Mouse (Mus musculus): ENCODE measurements around the gene Galnt2. TPM values are rescaled to one million over a fixed set of nuclear protein-coding genes. Genes with fewer than 3 reads are reported as not detected.

Gene Galnt2
- polyA plus RNA-seq, 1 experiment from 2014 or later, result 23.5 TPM

- Histone ChIP-seq H3K4me2 (ENCODE audit: low read depth, low read length) (no peak overlapping the region), H3K4me1 (ENCODE audit: insufficient read depth) (peaks cover 68% of the 10 kb centered on the region), H3K36me3 (replicated peaks; ENCODE audit: insufficient read depth, low read length) (no peaks in the 10 kb centered on the region), H3K9me3 (ENCODE audit: low read length) (no peaks in the 10 kb centered on the region), H3K9ac (replicated peaks) (no peak overlapping the region), H3K27ac (ENCODE audit: low read depth) (no peak overlapping the region), H3K27me3 (ENCODE audit: insufficient read depth, low read length) (no peaks in the 10 kb centered on the region), H3K4me3 (ENCODE audit: low read depth, low read length) (no peak overlapping the region)
- TF ChIP-seq EP300 (IDR thresholded peaks at IDR 0.05; ENCODE audit: low read depth), result no peak
- TF ChIP-seq CTCF (IDR thresholded peaks at IDR 0.05; ENCODE audit: low read depth), result no peak
- DNase-seq (no peak), ATAC-seq (no peak)
- 64% methylated on average over 11 of the region's 11 CpGs for WGBS (ENCODE audit: insufficient replicate concordance)
These were observed 50.7 kb downstream of the Galnt2 start for GRCm38 (mm10) chr8:124281700-124282541.

DNA sequence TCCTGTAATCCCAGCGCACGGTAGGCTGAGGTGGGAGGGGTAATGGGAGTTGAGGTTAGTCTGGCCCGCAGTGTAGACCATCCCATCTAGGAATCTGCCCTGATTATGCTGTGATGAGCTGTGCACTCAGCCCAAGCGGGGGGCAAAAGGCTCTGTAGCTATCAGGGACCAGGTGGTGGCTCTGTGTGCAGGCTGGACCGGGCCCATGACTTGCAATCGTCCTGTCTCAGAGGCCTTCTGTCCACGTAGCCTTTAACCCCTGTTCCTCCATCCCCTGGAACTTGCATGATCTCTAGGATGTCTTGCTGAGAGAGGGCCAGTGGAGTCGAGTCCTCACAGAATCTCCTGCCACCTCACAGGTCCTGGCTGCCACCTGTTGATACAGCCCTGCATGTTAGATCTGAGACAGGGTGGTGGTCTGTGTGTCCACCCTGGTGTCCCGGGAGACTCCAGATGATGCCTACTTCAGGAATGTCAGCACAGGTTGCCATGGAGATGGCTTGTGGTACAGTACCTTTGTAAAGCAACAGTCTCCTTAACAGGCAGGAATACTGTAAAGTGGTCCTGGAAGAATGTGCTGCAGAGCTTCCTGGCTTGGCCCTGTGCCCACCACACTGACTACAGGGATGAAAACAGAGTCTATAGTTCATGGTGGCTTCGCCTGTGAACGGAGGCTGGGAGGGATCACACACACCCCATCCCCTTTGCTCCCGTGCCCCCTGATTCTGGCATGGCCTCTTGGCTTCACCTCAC lies 51.9 kb downstream of the Galnt2 start:
- Histone ChIP-seq H3K4me2 (ENCODE audit: low read depth, low read length) (no peak overlapping the region), H3K9me3 (ENCODE audit: low read length) (no peaks in the 10 kb centered on the region), H3K36me3 (replicated peaks; ENCODE audit: insufficient read depth, low read length) (no peaks in the 10 kb centered on the region), H3K27me3 (ENCODE audit: insufficient read depth, low read length) (no peaks in the 10 kb centered on the region), H3K9ac (replicated peaks) (no peak overlapping the region), H3K4me1 (ENCODE audit: insufficient read depth) (peaks cover 60% of the 10 kb centered on the region), H3K4me3 (ENCODE audit: low read depth, low read length) (no peak overlapping the region), H3K27ac (ENCODE audit: low read depth) (no peak overlapping the region)
- no peak for TF ChIP-seq CTCF (IDR thresholded peaks at IDR 0.05; ENCODE audit: low read depth)
- no peak for TF ChIP-seq EP300 (IDR thresholded peaks at IDR 0.05; ENCODE audit: low read depth)
- WGBS (ENCODE audit: insufficient replicate concordance), result 59% methylated on average over 12 of the region's 12 CpGs
- DNase-seq (no peak), ATAC-seq (no peak)

DNA sequence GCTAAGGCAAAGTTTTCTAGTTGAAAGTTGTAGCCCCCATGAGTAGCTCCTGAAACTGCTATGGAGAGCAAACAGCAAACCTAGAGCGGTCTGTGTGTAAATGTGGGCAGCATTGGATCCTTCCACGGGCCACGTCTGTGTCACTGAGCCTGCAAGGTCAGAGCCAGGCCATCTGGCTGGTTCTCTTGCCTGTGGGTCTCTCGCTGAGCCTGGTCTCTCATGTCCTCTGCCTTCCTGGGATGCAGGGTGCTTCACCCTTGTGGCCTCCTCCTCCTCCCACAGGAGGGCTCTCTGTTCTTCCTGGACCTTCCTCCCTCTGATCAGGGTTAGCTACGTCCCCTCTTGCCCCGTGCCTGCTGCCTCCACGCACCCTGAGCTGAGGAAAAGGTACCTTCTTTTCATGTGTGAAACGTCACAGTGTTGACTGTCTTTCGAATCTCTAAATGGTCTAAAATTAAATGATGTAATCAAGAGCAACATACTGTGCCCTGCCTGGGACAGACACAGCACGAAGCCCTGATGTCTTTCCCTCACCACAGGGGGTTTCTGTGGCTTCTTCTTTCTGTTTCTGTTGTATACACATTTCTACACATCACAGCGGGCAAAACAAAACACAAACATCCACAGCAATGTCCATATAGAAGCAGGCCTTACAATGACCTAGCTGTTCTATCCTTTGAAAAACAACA lies 52.6 kb downstream of the Galnt2 start:
- Histone ChIP-seq H3K27ac (ENCODE audit: low read depth) (no peak overlapping the region), H3K27me3 (ENCODE audit: insufficient read depth, low read length) (no peaks in the 10 kb centered on the region), H3K4me2 (ENCODE audit: low read depth, low read length) (no peak overlapping the region), H3K9ac (replicated peaks) (no peak overlapping the region), H3K4me1 (ENCODE audit: insufficient read depth) (peaks cover 53% of the 10 kb centered on the region), H3K36me3 (replicated peaks; ENCODE audit: insufficient read depth, low read length) (no peaks in the 10 kb centered on the region), H3K9me3 (ENCODE audit: low read length) (no peaks in the 10 kb centered on the region), H3K4me3 (ENCODE audit: low read depth, low read length) (no peak overlapping the region)
- no peak for DNase-seq
- WGBS (ENCODE audit: insufficient replicate concordance), result 68% methylated on average over 11 of the region's 11 CpGs
- ATAC-seq, result no peak
- TF ChIP-seq EP300 (IDR thresholded peaks at IDR 0.05; ENCODE audit: low read depth) (no peak), CTCF (IDR thresholded peaks at IDR 0.05; ENCODE audit: low read depth) (no peak)

GRCm38 (mm10) chr8:124284333-124284711 lies 53.1 kb downstream of the Galnt2 start:
- H3K27ac ChIP-seq (ENCODE audit: low read depth), result no peak overlapping the region
- no peaks in the 10 kb centered on the region for H3K36me3 ChIP-seq (replicated peaks; ENCODE audit: insufficient read depth, low read length)
- no peaks in the 10 kb centered on the region for H3K27me3 ChIP-seq (ENCODE audit: insufficient read depth, low read length)
- no peak for ATAC-seq
- TF ChIP-seq CTCF (IDR thresholded peaks at IDR 0.05; ENCODE audit: low read depth) (no peak), EP300 (IDR thresholded peaks at IDR 0.05; ENCODE audit: low read depth) (no peak)
- 52% methylated on average over 6 of the region's 6 CpGs for WGBS (ENCODE audit: insufficient replicate concordance)
- H3K4me3 ChIP-seq (ENCODE audit: low read depth, low read length), result no peak overlapping the region
- H3K9me3 ChIP-seq (ENCODE audit: low read length), result no peaks in the 10 kb centered on the region
- DNase-seq, result no peak
- H3K4me2 ChIP-seq (ENCODE audit: low read depth, low read length), result no peak overlapping the region
- H3K9ac ChIP-seq (replicated peaks), result peak overlapping the region; percentile 41; the same call in 1 of the 2 replicates
- H3K4me1 ChIP-seq (ENCODE audit: insufficient read depth), result peaks cover 53% of the 10 kb centered on the region

- DNase-seq, result no peak
These were observed 53.9 kb downstream of the Galnt2 start for GRCm38 (mm10) chr8:124284984-124285576.

More at GRCm38 (mm10) chr8:124284984-124285576, 53.9 kb downstream of the Galnt2 start:
- Histone ChIP-seq H3K27me3 (ENCODE audit: insufficient read depth, low read length) (no peaks in the 10 kb centered on the region), H3K4me1 (ENCODE audit: insufficient read depth) (peaks cover 46% of the 10 kb centered on the region), H3K9ac (replicated peaks) (peak overlapping the region; percentile 41; the same call in 1 of the 2 replicates), H3K36me3 (replicated peaks; ENCODE audit: insufficient read depth, low read length) (no peaks in the 10 kb centered on the region), H3K27ac (ENCODE audit: low read depth) (peak overlapping the region; percentile 57; the same call in 1 of the 2 replicates), H3K9me3 (ENCODE audit: low read length) (no peaks in the 10 kb centered on the region), H3K4me3 (ENCODE audit: low read depth, low read length) (no peak overlapping the region), H3K4me2 (ENCODE audit: low read depth, low read length) (no peak overlapping the region)
- ATAC-seq, result peak; percentile 69
- TF ChIP-seq EP300 (IDR thresholded peaks at IDR 0.05; ENCODE audit: low read depth) (no peak), CTCF (IDR thresholded peaks at IDR 0.05; ENCODE audit: low read depth) (no peak)
- 58% methylated on average over 9 of the region's 9 CpGs for WGBS (ENCODE audit: insufficient replicate concordance)

Measured in liver, postnatal 0 days (tissue).